Mouse (Mus musculus): ENCODE results near the gene Npr1.

GRCm38 (mm10) chr3:90505216-90505615, 39.5 kb upstream of the Npr1 start:
- TF ChIP-seq CTCF (IDR thresholded peaks at IDR 0.05; ENCODE audit: insufficient read depth, low read depth, low read length): no peak
- TF ChIP-seq POLR2A (IDR thresholded peaks at IDR 0.05; ENCODE audit: insufficient read depth, low read depth, low read length): no peak

Measured in olfactory bulb, adult 2 months (tissue).